Mouse (Mus musculus): Measurements from ENCODE around the gene Ptpn11.
A peak's percentile ranks its signal among the peaks of the same experiment; 100 is the strongest.
"Not testable (repeated sequence)": the region's sequence is repeated elsewhere in the genome, so short reads cannot be mapped to it uniquely, and the experiment has no call there.

Ptpn11 gene

DNA sequence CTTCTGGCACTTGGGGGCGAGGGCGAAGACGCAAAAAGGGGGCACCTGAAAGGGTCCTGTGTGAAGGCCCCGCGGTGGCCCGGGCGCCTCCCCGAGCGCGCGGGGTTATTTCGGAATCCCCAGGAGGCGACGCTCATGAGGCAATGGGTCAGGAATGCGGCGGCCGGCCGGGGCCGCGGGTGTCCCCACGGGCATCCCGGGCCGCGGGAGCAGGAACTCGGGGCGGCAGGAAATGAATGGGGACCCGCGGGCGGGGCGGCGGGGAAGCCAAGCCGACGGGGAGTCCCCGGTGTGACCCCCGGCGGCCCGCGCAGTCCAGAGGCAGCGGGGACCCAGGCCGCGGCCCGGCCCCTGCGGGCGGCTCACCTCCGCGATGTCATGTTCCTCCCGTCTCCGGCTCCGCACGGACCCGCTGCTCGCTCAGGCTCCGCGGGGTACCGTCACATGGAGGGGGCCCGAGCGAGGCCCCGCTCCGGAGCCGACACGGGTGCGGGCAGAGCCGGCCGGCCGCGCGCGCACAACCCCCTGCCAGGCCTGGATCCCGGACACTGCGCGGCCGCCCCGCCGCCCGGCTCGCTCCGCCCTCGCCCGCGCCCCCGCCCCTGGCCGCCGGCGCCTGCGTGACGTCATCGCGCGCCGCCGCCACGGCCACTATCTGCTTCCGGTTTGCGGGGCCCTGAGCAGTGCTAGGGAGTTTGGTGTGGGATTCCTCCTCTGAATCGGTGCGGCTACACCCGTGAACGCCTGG, at the start of gene Ptpn11:
Gene Ptpn11 (minus strand): TSS at position 562 of the 748 bp plus-strand sequence.
- DNase-seq = peak; percentile 91 to 94

DNA sequence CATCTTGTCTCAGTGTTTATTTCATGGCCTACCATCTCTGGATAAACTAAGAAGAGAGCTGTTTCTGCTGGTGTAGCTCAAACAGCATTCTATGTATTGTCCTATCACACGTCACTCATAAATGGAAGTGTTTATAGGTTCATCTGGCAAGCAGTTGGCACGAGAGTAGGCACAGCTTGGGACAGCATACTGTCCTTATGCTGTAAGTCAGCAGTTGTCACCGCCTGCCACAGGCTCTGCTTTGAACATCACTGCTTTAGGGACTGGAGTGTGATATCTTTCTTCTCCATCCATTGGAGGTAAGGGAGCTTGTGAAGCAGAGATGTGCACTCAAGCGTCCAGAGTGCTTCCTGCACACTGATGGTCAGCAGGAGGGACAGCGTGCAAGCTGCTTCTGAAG, 48.6 kb upstream of the Ptpn11 start:
- no peak for DNase-seq

GRCm38 (mm10) chr5:121238208-121238607, 47.0 kb upstream of the Ptpn11 start:
- no peak for DNase-seq

- no peak for DNase-seq
Observed at GRCm38 (mm10) chr5:121236171-121236570, 45.0 kb upstream of the Ptpn11 start.

- no peak for DNase-seq
Observed at GRCm38 (mm10) chr5:121233726-121234125, 42.5 kb upstream of the Ptpn11 start.

DNA sequence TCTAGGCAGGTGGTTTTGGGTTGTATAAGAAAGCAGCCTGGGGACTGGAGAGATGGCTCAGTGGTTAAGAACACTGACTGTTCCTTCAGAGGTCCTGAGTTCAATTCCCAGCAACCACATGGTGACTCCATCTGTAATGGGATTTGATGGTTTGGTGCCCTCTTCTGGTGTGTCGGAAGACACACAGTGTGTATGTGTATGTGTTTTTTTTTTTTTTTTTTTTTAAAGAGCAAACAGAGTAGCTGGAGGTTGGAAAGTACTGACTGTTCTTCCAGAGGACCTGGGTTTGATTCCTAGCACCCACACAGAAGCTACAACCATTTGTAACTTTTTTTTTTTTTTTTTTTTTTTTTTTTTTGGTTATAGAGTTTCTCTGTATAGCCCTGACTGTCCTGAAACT, 41.6 kb upstream of the Ptpn11 start:
- no peak for DNase-seq

GRCm38 (mm10) chr5:121230811-121231210, 39.6 kb upstream of the Ptpn11 start:
- DNase-seq = no peak

- DNase-seq = no peak
Observed at GRCm38 (mm10) chr5:121229182-121229581, 38.0 kb upstream of the Ptpn11 start.

GRCm38 (mm10) chr5:121227330-121227729, 36.1 kb upstream of the Ptpn11 start:
- DNase-seq = not testable (repeated sequence)

GRCm38 (mm10) chr5:121226845-121227244, 35.6 kb upstream of the Ptpn11 start:
- DNase-seq = no peak

GRCm38 (mm10) chr5:121226406-121226805, 35.2 kb upstream of the Ptpn11 start:
- DNase-seq = no peak

DNA sequence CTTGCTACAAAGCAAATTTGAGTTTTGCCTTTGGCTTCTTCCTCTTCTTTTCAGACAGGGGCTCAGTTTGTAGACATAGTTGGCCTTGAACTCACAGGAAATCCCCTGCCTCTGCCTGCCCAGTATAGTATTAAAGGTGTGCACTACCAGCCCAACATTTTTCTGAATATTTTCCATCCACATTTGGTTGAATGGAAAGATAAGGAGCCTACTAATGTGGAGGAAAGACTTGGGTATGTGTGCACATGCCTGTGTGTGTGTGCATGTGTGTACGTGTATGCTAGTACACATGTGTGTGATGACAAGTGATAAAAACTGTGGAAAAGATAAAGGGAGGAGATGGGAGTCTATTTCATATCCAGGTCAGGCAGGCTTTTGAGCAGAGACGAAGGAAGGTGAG, 34.7 kb upstream of the Ptpn11 start:
- DNase-seq = no peak

- no peak for DNase-seq
Observed at GRCm38 (mm10) chr5:121224856-121225255, 33.7 kb upstream of the Ptpn11 start.

DNA sequence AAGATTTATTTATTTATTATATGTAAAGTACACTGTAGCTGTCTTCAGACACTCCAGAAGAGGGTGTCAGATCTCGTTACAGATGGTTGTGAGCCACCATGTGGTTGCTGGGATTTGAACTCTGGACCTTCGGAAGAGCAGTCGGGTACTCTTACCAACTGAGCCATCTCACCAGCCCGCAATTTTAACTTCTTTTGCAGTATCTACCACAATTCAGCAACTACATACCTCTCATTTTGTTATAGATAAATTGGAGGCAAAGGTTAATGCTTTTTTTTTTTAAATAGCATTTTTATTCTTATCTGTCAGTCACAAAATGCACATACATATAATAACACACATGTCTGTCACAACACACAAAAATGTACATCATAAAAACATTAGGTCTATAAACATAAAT, 32.8 kb upstream of the Ptpn11 start:
- DNase-seq = not testable (repeated sequence)

GRCm38 (mm10) chr5:121221328-121221850, 30.2 kb upstream of the Ptpn11 start:
- no peak for DNase-seq

GRCm38 (mm10) chr5:121220732-121221301, 29.6 kb upstream of the Ptpn11 start:
- DNase-seq = peak; percentile 50 to 53

- DNase-seq = peak; percentile 99 to 100
Observed at GRCm38 (mm10) chr5:121219980-121220731, 29.0 kb upstream of the Ptpn11 start, which contains the start of gene Hectd4. Hectd4 (plus strand) TSS chr5:121220219.

DNA sequence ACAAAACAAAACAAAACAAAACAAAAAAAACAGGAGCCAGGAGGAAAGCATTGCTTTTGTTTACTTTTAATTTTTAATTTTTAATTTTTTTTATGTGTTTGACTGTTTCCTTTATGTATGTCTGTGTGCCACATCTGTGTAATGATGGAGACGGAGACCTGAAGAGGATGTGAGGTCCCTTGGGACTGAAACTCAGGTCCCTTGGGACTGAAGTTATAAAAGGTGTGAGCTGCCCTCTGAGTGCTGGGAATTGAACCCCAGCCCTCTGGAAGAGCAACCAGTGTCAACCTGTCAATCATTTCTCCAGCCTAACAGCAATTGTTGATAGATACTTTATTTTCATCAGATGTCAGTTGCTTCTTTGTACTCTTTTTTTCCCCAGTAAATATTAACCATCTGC, 28.0 kb upstream of the Ptpn11 start:
- DNase-seq = no peak

GRCm38 (mm10) chr5:121217313-121217634, 26.1 kb upstream of the Ptpn11 start:
- DNase-seq = no peak

DNA sequence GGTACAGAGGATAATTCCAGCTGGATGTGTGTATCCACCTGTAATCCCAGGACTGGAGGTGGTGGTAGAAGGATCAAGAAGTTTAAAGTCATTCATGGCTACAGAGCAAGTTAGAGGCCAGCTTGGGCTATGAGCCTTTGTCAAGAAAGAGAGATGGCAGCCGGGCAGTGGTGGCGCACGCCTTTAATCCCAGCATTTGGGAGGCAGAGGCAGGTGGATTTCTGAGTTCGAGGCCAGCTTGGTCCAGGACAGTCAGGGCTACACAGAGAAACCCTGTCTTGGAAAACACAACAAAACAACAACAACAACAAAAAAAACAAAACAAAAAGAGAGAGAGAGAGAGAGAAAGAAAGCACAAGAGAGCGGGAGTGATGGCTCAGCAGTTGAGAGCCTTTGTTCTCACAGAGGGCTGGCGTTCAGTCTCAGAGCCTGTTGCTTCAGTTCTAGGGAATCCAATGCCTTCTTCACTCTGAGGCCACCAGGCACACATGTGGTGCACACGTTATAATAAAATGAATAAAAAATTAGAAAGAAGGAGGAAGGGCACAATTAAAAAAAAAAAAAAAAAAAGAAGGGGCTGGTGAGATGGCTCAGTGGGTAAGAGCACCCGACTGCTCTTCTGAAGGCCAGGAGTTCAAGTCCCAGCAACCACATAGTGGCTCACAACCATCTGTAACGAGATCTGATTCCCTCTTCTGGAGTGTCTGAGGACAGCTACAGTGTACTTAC, 25.6 kb upstream of the Ptpn11 start:
- DNase-seq = not testable (repeated sequence)

DNA sequence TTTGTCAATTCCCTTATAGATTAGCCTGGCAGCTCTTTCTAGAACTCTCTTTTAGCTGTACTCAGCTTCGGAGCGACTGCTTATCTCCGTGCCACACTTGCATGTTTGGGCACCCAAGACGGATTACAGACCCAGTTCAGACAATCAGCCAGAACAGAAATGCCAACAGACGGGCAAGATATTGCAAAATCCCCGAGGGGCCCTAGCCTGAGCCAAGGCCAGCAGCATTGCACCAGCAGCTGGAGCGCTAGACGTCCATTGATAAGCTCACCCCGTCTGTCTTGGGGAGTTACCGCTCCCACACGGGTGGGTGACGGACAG, 24.9 kb upstream of the Ptpn11 start:
- no peak for DNase-seq

DNA sequence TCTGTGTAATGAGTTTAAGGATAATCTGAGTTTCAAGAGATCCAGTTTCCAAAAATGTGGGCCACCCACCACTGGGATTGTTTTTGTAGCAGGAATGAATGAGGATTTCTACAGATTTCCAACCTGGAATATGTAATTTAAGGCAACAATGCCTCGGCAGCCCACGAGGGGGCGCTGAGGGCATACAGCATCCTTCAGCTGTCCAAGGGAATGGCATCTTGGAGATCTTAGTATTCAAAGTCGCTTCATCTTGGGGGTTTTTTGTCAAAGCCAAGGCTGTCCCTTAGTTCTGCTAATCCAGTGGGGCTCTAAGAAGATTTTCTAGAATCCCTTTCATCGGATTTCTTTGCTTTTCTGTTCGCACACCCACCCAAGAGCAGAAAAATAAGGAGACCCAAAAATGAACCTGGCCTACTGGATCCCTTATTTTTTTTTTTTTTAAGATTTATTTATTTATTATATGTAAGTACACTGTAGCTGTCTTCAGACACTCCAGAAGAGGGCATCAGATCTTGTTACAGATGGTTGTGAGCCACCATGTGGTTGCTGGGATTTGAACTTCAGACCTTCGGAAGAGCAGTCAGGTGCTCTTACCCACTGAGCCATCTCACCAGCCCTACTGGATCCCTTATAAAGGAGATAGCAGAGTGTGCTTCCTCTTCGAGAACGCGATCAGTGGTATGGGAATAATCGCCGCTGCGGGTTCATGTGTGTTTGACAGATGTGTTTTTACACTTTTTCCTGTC, 24.4 kb upstream of the Ptpn11 start:
- DNase-seq = peak; percentile 81 to 85

Data from kidney, postnatal 4 days (tissue).